Mouse (Mus musculus) CH12F3 (cell line): ENCODE data around the gene Ccr10.

Source experiments
- in situ Hi-C: fragments of 300-500 bp; cut with MboI; formaldehyde crosslinking; loops from 2 replicates; pipeline ENCODE4 v1.14.3; 2020; ENCODE audit warnings: low sequenced_read_pairs

Ccr10 gene

GRCm38 (mm10) chr11:101174851-101175628, at the start of gene Ccr10:
Gene Ccr10, minus strand, starts transcription at chr11:101175443.
- in situ Hi-C loops: no loop called here

GRCm38 (mm10) chr11:101224337-101224736, 49.1 kb upstream of the Ccr10 start:
- in situ Hi-C loops: no loop called here

GRCm38 (mm10) chr11:101221306-101221986, 46.2 kb upstream of the Ccr10 start:
- in situ Hi-C loops: no loop called here

- in situ Hi-C loops: no loop called here
Observed at GRCm38 (mm10) chr11:101220853-101221252, 45.6 kb upstream of the Ccr10 start.

- in situ Hi-C loops: loop anchor here (5.0 to 10.0 kb wide), 2 partner anchors 34 to 176 kb away; partner anchors contain the start of gene Vps25
Observed at GRCm38 (mm10) chr11:101218436-101219055, 43.3 kb upstream of the Ccr10 start.

GRCm38 (mm10) chr11:101216936-101217335, 41.7 kb upstream of the Ccr10 start:
- in situ Hi-C loops: loop anchor here (5.0 to 10.0 kb wide), 2 partner anchors 35 to 178 kb away; partner anchors contain the start of gene Vps25

GRCm38 (mm10) chr11:101211970-101212369, 36.7 kb upstream of the Ccr10 start:
- in situ Hi-C loops: loop anchor here (10.0 kb wide), 1 partner anchor 183 kb away; no protein-coding TSS in a partner anchor

GRCm38 (mm10) chr11:101200986-101201385, 25.7 kb upstream of the Ccr10 start:
- in situ Hi-C loops: no loop called here

- in situ Hi-C loops: no loop called here
Observed at GRCm38 (mm10) chr11:101199555-101199954, 24.3 kb upstream of the Ccr10 start.

GRCm38 (mm10) chr11:101196175-101196574, 20.9 kb upstream of the Ccr10 start:
- in situ Hi-C loops: no loop called here

- in situ Hi-C loops: no loop called here
Observed at GRCm38 (mm10) chr11:101195571-101195970, 20.3 kb upstream of the Ccr10 start.

GRCm38 (mm10) chr11:101195101-101195500, 19.9 kb upstream of the Ccr10 start:
- in situ Hi-C loops: no loop called here

- in situ Hi-C loops: no loop called here
Observed at GRCm38 (mm10) chr11:101194643-101195042, 19.4 kb upstream of the Ccr10 start.

GRCm38 (mm10) chr11:101194137-101194536, 18.9 kb upstream of the Ccr10 start:
- in situ Hi-C loops: no loop called here

- in situ Hi-C loops: no loop called here
Observed at GRCm38 (mm10) chr11:101193076-101193475, 17.8 kb upstream of the Ccr10 start.

- in situ Hi-C loops: no loop called here
Observed at GRCm38 (mm10) chr11:101192646-101193045, 17.4 kb upstream of the Ccr10 start.

GRCm38 (mm10) chr11:101191919-101192470, 16.8 kb upstream of the Ccr10 start:
- in situ Hi-C loops: no loop called here

GRCm38 (mm10) chr11:101190913-101191907, 16.0 kb upstream of the Ccr10 start:
- in situ Hi-C loops: no loop called here

GRCm38 (mm10) chr11:101190181-101190912, 15.1 kb upstream of the Ccr10 start:
- in situ Hi-C loops: no loop called here
